Mouse (Mus musculus) testis, postnatal 10 days (tissue): Measurements from ENCODE around the gene Cyp2a12.
"Not testable (repeated sequence)": the region's sequence is repeated elsewhere in the genome, so short reads cannot be mapped to it uniquely, and the experiment has no call there.

ENCODE experiments used
- DNase-seq: peaks from one replicate; pipeline ENCODE4 v3.0.0; 2021; ENCODE audit warnings: low spot score

The Cyp2a12 gene

GRCm38 (mm10) chr7:27028789-27029188 is at the start of gene Cyp2a12:
Gene Cyp2a12, plus strand, starts transcription at chr7:27029081.
- DNase-seq = no peak

DNA sequence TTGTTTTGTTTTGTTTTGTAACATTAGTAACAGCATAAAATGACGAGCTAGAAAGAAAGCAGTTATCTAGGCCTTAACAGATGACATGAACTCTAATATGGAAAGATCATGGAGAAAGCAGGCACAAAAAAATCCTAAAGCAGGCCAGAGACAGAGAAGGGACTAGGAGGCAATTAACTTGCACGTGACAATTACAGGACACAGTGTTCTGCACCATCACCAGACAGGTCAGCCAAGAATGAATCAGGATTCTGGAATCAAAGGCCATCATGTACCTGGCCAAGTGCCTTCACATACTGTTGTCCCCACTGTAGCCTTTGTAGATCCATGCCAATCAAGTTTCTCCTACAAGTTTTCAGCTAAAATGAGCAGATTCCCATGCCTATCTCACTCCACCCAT is 47.4 kb upstream of the Cyp2a12 start:
- not testable (repeated sequence) for DNase-seq

DNA sequence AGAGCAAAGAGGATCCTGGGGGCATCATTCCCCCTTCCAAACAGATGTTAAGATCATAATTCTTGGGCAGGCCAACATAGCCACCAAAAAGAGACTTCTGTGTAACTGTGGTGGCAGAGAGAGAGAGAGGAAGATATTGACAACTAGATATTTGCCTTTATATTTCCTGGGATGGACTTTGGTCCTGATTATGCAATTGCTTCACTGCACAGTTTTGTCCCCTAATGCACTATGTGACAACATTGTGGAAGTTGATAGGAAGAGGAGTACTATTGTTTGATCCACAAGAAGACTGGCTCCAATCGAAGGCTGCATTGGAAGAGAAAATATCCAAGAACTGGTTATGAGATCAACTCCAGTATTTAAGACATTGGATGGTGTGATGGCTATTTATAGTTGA is 46.9 kb upstream of the Cyp2a12 start:
- not testable (repeated sequence) for DNase-seq

DNA sequence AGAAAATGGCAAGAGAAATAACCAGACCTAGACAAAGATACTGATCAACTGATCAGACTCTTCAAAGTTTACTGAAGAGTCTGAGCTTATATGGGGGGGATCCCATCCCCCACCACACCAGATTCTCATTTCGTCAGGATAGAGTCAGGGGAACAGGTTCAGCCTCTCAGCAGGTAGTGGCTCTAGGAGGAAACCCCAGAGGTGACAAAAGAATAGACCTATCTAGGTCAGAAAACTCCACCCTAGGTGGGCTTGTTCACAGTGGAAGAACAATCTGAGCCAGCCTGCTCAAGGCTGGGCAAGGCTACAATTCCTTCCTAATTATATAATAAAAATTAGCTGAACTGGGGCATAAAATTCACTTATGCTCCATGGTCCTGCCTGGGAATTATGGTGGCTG is 46.3 kb upstream of the Cyp2a12 start:
- DNase-seq = no peak

- not testable (repeated sequence) for DNase-seq
Measured at GRCm38 (mm10) chr7:26983151-26983550, 45.7 kb upstream of the Cyp2a12 start.

- DNase-seq = not testable (repeated sequence)
Measured at GRCm38 (mm10) chr7:27026581-27026980, 2.3 kb upstream of the Cyp2a12 start.

DNA sequence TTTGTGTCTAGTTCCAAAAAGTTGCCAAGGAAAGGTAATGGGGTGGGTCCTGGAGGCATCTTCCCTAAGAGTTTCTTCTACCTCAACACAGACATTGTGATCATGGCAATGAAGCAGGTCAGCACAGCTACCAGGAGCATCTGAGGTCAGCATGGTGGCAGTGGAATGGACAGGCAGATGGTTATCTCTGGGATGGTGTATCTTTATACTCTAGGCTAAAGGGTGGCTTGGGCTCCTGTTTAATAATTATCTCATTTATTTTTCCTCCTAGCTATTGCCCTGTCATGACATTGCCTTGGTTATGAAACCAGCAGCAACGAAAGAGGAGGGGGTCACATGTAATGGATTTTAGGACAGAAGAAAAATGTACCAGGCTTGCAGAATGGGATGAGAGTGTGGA is 20.0 kb downstream of the Cyp2a12 start:
- DNase-seq = not testable (repeated sequence)

DNA sequence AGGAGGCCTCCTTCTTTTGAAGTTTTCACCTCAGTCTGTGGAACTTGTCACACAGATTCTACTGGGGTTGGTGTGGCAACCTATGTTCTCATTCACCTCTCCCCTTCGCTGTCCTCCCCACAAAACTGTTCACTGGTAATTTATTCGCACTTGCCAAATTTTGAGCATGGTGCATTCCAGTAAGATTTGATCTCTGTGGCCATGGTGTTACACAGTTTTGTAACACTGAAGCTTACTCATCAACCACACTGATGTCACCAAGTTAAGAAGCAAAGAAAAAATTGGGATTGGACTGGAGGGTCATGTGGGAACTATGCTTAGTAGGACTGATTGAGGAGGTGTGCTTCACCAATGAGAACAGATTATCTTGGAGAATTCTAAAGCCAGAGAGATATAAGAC is 30.5 kb downstream of the Cyp2a12 start:
- not testable (repeated sequence) for DNase-seq

- DNase-seq = not testable (repeated sequence)
Measured at GRCm38 (mm10) chr7:27059896-27060295, 31.0 kb downstream of the Cyp2a12 start.

DNA sequence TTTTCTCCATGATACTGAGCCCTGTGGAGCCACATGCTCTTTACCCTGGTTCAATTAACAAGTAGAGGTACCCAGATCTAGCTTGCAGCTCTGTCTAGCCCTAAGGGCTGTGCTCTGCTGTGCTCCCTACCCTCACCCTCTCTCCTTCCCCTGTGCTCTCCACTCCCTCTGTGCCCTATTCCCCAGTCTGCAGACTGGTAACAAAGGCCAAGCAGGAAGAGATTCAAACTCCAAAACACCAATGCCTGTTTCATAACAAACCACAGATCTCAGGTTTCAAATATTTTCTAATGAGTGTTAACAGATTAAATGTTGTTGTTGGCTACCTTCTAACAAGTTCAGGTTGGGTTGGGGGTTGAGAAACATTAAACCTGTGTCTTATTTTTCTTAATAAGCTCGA is 49.8 kb downstream of the Cyp2a12 start:
- DNase-seq = no peak

- no peak for DNase-seq
Measured at GRCm38 (mm10) chr7:27081625-27082024, 52.7 kb downstream of the Cyp2a12 start.
